Mouse (Mus musculus): ENCODE measurements at regions not wholly inside any gene's neighbourhood (a gene's known extent, or its start where the extent isn't known, plus 50 kb on each side); places are given as distances from the start of the nearest gene placed in this dataset.

DNA sequence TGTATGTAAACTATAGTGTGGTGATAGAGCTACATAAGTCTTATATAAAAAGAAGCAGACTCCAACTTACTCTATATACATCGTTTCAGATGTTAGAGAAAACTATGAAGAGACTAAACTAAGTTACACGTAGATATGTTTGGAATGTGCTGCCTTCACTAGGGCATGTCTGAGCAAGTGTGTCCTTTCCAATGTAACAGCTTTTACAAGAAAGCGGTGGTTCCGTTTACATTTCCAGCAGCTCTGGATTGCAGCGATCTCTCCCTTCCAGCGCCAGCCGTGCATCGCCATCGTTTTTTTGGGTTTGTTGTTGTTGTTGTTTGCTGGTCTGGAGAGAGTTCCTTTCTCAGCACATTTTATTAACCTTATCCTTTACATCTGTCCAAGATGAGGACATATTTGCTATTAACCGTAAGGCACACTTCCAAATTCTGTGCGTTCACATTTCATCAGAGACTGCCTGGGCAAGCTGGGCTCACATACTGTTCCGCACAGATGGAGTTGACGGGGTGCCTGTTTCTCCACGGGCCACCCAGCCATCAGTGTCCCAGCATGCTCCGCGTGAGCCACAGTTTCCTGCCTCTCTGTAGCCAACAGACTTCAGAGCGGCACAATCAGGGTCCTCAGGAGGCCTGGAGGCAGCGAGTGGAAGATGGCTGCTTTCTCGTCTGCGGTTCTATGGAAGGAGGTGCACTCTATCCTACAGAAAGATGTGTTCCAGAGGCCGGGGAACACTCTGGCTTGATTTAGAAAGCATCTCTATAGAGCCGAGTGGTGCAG, 125.2 kb upstream of the Map1b start:
- peak; percentile 39 for DNase-seq (ENCODE audit: low read depth, low spot score)

DNA sequence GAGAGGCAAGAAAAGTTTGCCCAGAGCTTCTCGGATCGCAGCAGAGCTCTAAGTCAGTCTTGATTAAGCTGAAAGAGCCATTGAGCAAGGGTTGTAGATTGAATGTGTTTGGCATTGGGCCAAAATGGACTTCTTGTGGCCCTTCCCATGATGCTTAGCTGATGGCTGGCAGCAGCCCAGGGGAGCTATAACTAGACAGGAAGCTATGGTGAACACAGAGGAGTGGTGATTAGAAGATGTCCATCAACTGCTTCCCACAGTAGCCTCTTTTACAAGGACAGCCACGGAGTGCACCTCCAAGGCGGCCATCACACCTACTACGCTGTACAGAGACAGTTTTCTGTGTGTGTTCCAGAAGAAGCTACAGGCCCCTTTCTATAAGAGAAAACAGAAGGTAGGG, 116.4 kb upstream of the Map1b start:
- DNase-seq (ENCODE audit: low read depth, low spot score): no peak

DNA sequence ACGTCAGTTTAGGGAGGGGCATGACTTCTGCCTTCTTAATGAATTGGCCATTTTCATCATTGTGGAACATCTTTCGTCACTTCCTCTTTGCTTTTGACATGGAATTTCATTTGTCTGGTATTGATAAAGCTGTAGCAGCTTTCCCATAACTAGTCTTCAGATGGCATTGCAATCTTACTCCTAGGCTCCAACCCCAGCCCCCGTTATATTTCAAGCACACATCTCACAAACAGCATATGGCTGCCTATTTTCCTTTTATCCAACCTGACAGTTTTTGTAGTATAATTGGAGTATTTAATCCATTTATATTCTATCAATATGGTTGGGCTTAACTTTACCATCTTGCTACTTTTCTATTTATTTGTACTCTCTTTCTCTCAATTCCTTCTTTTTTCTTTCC, 114.5 kb upstream of the Map1b start:
- DNase-seq (ENCODE audit: low read depth, low spot score): no peak

DNA sequence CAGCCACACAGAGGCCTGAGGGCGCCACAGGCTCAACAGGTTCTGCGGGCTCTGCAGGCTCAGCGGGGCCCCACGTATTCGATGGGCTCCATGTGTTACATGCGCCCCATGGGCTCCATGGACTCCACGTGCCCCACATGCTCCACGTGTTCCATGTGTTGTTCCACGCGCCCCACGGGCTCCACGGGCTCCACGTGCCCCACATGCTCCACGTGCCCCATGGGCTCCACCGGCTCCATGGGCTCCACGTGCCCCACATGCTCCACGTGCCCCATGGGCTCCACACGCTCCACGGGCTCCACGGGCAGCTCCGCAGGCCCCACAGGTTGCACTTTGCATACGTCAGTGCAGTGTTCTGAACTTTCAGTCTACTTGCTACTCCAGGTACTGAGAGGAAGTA, 114.0 kb upstream of the Map1b start:
- DNase-seq (ENCODE audit: low read depth, low spot score): no peak

DNA sequence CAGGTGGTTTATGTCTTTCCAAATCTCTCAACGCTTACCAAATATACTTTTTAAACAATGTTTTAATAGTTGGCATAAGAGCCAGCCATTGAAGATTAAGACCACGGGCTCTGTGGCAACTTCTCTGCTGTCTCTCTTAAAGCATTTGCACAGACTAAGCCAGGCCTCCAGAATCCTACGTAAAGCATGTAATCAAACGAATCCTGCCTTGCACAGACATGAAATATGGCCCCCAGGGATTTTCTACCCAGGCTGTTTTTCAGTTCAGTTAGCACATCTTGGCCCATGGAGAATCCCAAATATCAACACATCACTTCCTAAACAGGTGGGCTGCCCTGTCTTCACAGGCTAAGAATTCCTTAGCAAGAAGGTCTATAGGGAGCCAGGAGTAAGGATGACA, 108.9 kb upstream of the Map1b start:
- DNase-seq (ENCODE audit: low read depth, low spot score): no peak

DNA sequence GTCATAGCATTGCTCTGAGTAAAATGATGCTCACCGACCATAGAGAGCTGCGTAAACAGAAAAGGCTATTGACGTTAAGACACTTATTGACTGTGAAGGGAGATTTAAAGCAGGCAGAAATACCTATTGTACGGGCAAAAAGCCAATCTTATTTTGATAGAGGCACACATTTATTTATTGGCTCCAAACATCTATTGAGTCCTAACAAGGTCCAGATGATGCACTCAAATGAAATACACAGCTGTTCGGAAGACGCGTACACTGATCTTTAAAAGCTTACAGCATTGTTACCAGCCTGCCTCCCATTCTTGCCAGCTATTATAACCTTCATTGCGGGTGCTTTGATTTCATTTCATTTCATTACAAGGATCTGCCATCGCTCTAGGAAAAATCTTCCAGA, 102.0 kb upstream of the Map1b start:
- no peak for DNase-seq (ENCODE audit: low read depth, low spot score)

DNA sequence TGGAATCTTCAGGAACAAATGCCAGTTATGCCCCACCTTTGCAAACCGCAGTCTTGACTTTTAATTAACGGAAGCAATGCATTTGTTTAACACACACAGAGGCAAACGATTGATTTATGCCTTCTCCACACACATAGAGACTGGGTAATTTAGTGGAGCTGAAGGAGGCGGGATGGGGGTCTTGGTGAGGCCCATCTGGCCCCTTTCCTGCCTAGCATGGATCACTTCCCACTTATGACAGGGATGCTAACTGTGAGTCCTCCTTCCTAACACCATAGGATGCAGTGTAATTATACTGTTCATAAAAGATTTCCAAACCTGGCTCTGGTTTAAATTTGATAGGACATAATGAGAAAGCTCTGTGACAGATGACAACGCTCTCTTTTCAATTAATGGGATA, 101.1 kb upstream of the Map1b start:
- DNase-seq (ENCODE audit: low read depth, low spot score): no peak

DNA sequence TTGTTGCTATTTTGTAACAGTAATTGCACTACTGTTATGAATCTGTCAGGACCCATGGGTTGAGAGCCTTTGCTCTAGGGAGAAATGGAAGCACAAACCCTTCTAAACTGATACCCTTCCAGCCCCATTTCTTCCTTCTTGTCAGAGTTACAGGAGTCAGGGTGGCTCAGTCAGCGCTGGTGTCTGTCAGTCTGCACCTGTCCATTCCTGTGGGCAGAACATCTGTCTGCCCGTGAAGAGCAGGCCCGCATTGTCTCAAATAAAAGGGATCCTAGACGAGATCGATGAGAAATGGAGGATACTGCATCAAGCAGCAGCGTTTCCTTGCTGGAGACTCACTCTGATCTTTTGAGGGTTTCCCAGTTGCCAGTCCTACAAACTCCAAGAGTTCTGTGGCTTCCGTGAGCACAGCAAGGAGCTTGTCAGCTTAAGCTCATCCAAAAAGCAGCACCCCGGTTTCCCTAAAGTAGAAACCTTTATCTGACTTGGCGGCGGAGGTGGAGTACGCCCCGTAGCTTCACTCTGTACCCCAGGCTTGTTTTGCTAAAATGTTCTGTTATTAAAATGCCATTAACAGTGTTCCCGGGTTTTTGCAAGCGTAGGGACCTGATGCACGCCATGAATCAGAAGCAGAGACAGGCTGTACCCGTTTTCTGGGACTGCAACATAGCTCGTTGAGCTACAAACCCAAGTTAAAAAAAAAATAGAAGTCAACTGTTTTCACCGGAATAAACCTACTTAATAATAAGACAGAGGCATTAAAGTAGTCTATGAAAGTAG, 95.6 kb upstream of the Map1b start:
- DNase-seq (ENCODE audit: low read depth, low spot score): no peak

DNA sequence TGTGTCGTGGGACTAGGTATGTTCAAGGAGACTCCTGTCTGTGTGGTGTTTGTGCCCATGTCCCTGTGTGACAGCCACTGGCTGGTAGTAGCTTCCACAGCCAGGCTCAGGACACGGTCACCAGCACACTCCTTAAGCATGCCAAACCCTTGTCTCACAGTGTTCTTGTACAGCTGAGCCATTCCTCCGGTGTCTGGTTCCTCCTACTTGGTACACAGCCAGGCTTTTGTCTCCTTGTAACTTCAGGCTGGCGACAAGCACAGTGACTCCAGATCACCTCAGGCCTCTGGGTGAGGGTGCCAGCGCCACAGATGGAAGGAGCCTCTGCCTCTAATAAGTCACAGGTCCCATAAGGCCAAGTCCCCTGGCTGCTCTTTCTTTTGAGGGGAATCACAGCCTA, 94.2 kb upstream of the Map1b start:
- no peak for DNase-seq (ENCODE audit: low read depth, low spot score)

DNA sequence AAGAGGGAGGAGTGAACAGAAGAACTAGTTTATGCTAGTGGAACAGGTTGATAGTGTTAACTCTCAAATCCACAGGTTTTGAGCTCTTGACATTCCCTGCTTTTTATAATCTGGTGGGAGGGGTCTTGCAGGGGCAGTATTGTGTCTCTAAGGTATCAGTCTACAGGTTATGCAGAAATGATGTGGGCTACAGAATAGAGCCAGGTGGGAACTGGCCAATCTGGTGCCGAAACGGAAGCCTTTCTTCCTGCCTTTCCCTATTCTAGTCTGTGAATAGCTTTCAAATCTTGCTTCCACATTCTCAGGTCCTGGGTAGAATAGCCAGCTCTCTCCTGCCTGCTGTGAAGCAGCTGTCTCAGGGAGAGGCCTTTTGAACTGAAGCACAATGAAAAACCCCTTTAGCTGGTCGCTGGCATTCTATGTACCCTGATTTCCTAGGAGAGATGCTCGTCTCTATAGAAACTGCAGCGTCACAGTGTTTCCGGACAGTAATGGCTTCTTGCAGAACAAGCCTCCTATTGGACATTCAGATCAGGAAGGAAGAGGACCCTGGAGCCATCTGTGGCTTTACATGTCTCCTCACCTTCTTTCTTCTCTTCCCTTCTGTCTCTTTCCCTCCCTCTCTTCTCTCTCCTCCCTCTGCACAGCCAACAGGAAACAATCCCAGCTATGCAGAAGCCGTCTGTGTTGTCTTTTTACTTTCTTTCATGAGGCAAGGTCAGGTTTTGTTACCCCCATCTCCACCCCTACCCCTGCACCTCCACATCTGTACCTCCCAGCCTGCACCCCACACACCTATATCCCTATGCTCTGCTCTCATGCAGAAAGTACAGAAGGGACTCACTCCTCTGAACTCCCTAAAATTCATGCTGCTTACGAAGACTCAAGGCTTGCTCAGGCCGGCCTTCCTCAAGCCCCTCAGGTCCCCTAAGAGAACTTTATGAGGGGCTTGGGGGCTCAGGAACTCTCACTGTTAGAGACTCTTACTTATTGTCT, 93.1 kb upstream of the Map1b start:
- no peak for DNase-seq (ENCODE audit: low read depth, low spot score)

DNA sequence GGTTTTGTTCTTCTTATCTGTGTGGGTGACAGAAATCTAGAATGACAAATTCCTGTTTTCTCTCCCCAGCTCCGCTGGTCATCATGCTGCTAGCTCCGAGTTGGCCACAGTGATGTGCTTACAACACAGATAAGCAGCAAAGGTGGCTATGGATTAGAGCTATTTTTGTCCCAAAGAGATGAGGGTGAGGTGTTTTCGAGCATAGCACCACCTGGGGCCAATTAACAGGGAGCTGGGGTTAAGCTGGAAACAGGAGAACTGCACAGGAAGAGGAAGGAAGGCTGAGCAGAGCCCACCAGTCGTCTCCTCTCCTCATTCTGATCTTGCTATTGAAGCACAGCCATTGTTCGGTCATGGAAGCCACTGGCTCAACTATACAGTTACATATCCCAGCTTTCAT, 92.3 kb upstream of the Map1b start:
- DNase-seq (ENCODE audit: low read depth, low spot score): no peak

DNA sequence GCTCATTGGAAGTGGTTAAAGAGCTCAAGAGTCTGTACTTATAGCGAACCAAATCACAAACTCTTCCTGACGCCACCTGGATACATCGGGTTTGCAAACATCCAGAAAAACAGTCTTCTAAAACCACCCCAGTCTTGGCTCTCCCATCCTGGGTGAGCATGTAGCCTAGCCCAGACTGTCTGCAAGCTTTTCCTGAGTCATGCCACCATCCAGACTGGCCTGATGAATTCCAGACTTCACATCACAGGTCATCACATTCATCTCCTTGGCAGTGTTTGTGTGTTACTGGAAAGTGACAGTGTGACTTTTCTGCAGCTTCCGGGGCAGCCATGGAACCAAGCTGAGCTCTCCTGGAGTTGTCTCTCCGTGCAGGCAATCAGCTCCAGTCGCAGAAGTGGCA, 90.9 kb upstream of the Map1b start:
- no peak for DNase-seq (ENCODE audit: low read depth, low spot score)

DNA sequence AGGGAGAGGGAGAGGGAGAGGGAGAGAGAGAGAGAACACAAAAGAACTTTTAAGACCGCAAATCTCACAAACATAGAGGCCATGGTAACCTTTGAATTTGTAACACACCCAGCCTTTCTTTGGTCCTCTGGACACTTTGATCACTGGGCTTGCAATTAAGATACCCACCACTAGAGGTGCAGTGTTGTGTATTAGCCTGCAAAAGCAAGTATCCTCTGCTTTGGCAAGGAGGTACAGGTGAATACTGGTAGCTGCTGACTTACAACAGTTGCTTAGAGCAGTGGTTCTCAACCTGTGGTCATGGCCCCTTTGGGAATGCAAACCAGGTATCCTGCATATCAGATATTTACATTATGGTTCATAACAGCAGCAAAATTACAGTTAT, 90.3 kb upstream of the Map1b start:
- no peak for DNase-seq (ENCODE audit: low read depth, low spot score)

DNA sequence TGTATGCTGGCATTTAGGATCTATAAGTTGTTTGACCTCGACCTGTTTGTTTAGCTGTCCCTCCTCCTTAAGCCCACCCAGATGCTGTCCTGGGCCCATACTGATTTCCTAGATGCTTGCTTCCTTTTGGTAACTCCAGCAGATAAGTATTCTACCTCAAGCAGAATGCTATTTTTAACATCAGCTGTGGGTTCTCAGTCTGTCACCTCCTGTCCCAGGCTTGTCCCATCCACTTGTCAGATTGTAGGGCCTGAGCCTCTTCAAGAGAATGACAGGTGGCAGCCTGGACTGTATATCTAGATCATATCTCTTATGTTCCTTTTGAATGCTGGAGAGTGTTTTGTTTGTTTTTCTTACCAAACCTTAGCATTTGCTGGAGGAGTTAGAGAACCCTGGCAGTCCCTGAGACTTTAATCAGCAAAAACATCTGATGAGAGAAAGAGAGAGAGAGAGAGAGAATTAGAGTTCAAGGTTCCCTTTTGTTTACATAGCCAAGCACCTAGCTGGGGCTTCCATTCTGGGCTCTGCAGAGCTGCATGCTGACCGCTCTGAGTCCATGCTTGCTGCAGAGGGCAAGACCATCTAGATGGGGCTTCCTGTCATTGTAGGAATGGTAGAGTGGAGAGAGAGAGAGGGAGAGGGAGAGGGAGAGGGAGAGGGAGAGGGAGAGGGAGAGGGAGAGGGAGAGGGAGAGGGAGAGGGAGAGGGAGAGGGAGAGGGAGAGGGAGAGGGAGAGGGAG, 89.7 kb upstream of the Map1b start:
- DNase-seq (ENCODE audit: low read depth, low spot score): no peak

DNA sequence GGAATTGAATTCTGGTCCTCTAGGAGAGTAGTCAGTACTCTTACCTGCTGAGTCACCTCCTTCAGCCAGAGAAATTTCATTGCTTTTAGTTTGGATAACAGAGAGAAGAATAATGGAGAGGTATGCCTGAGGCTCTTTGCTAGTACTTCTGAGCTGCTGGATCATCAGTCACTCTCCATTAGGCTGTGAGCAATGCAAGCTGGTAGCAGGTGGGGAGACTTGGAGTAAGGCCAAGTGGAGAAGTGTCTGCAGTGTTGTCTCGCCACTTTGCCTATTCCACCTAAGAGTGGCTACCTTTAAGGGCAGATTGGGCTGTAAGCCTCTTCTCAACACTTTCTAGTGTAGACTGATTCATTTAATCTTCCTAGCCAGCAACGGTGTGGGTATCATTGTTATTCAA, 81.6 kb upstream of the Map1b start:
- DNase-seq (ENCODE audit: low read depth, low spot score): no peak

DNA sequence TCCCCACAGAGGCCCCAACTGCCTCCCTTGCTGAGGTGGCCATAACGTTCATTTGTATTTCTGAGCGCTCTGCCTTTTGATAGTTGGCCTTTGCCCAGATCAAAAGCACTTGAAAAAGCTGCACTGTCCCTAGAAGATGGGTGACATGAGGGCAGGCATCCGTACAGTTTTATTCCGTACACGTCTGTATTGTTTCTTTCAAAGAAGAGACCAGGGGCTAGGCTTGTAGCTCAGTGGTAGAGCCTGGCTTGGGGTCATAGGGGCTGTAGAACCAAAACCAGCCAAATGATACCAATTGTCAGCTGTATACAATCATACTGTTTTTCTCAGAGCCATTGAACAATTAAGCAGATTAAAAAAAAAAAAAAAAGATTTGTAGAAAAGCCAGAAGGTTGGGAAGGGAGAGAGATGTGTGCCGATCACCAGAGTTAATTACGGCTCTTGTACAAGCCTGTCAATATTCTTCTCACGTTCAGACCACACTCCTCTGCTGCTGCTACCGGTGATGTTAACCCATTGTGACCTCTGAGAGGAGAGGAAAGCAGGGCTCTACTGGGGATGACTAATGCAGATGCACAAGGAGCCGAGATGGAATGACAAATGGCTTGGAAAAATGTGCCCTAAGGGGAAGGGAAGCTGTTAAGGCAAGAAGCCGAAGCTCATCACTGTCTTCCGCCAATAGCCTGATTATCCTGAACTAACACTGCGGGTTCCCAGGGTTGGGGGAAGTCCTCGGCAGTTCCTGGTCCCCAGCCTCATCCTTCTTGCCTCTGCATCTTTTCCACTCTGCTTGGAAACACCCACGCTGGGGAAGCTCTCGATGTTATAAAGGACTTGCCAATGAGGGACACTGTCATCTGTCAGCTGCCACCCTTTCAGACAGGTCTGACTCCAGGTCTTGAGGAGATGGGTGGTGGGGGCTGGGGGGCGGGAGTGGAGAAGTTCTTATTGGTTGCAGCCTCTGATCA, 77.8 kb upstream of the Map1b start:
- DNase-seq (ENCODE audit: low read depth, low spot score): no peak

DNA sequence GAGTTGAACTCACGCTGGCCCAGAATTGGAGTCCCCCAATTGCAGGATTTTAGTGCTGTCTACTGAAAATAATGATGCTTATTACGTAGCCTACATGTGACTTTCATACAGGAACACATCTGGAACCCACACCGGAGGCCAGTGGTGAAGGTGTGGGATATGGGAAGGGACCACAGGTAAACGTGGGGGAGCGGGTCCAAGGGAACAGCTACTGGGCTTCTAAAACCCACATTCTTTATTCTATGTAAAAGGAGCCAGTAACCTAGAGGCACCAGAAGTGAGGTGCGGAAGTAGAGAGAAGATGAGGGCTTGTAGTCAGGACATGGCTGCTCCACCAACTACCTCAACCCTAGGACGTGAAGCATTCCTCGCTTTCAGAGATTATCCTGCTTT, 76.9 kb upstream of the Map1b start:
- DNase-seq (ENCODE audit: low read depth, low spot score): no peak

DNA sequence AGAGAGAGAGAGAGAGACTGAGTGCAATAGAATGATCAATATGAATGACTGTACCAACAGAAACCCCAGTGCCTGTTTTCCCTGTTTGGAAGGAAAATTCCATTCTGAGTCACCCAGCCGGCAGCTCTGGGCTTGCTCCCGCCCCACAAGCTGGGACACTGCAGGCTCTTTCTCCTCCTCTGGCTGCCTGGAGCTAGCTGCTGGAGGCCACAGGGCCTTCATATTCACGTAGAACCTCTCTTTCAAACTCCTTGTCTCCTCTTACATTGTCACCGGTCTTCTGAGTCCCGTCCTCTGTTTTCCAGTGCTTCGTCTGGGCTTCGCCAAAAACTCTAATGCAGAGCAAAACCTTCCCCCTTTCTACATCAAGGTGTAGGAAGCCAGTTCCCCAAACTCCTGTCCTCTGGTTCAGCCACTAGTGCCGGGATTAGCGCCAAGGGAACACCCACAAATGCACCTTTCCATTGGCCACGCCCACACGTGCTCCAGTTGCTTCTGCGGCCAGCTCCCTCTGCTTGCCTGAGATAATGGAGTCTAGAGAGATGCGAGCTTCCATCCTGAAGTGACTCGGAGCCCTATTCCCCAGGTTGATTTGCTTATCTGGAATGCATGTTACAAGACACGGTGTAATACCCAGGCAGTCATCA, 76.4 kb upstream of the Map1b start:
- no peak for DNase-seq (ENCODE audit: low read depth, low spot score)

DNA sequence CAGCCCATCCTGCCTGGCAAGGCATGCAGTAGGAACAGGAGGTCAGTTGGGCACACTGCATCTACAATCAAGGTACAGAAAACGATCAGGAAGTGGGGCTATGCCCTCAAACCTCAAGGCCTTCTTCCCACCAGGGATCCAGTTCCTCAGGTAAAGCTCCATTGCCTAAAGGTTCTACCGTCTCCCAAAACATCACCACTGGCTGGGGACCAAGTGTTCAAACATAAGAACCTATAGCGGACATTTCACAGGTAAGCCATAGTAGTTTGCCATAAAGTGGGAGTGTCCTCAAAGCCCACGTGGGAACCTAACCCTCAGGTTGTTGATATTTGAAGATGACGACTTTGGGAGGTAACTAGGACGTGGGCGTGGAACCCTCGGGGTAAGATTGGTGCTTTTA, 72.3 kb upstream of the Map1b start:
- DNase-seq (ENCODE audit: low read depth, low spot score): no peak

DNA sequence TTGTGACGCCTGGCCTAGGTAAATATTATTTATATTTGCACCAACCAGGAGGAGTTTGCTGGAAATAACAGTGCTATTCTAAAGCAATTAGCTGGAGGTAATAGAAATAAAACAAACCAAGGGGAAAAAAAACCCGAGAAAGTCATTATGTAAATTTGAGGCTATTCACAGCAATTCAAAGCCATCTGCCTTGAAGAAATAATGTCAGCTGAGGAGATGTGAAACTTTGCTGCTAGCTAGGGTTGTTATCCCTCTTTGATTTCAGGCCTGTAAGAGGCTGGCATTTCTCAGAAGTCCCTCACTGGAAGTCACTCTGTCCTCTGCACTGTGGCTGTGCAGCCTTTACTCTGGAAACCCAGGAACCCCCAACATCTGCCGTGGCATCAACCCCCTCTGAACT, 67.5 kb upstream of the Map1b start:
- DNase-seq (ENCODE audit: low read depth, low spot score): no peak
